Mouse (Mus musculus) heart, adult 2 months (tissue): ENCODE measurements around the gene Man1c1. TPM values are rescaled to one million over a fixed set of nuclear protein-coding genes. Genes with fewer than 3 reads are reported as not detected.

Source experiments
- DNase-seq, 2 experiments: peaks; one replicate each; pipeline ENCODE4 v3.0.0; 2021
- H3K27ac ChIP-seq: fragments of 200-600 bp; 2 replicates; pipeline ENCODE4 v1.8.1; 2022
- H3K27me3 ChIP-seq: fragments of 200-500 bp; 2 replicates; pipeline ENCODE4 v1.6.1; 2012; ENCODE audit warnings: mild to moderate bottlenecking, low read length, inconsistent platforms, mixed read lengths; ENCODE audit not compliant: control insufficient read depth, insufficient read depth
- H3K36me3 ChIP-seq: fragments of 200-500 bp; 2 replicates; pipeline ENCODE4 v1.6.1; 2012; ENCODE audit warnings: low read length, inconsistent platforms; ENCODE audit not compliant: control insufficient read depth, insufficient read depth
- H3K4me1 ChIP-seq: fragments of 200-500 bp; 2 replicates; pipeline ENCODE4 v1.6.1; 2011; ENCODE audit warnings: low read length; ENCODE audit not compliant: control insufficient read depth, insufficient read depth
- H3K4me3 ChIP-seq: fragments of 200-600 bp; 2 replicates; pipeline ENCODE4 v1.8.1; 2022
- H3K79me2 ChIP-seq: fragments of 200-500 bp; replicated peaks from 2 replicates; pipeline ENCODE4 v1.6.1; 2012; ENCODE audit warnings: mild to moderate bottlenecking, inconsistent platforms, low read length, moderate library complexity, mixed read lengths; ENCODE audit not compliant: control insufficient read depth, insufficient read depth
- H3K9ac ChIP-seq: fragments of 200-500 bp; 2 replicates; pipeline ENCODE4 v1.6.1; 2012; ENCODE audit warnings: low read depth, mild to moderate bottlenecking, control low read depth, inconsistent platforms, low read length, mixed read lengths
- CTCF ChIP-seq: fragments of 200-600 bp; IDR thresholded peaks from 2 replicates; pipeline ENCODE4 v1.8.1; 2022; ENCODE audit warnings: antibody characterized with exemption, mild to moderate bottlenecking, moderate library complexity
- EP300 ChIP-seq: fragments of 200-500 bp; IDR thresholded peaks from 2 replicates; pipeline ENCODE4 v1.6.1; 2011; ENCODE audit warnings: low read depth, low read length, control low read depth; ENCODE audit not compliant: insufficient read depth
- POLR2A ChIP-seq: fragments of 200-500 bp; IDR thresholded peaks from 2 replicates; pipeline ENCODE4 v1.6.1; 2011; ENCODE audit warnings: mild to moderate bottlenecking, low read depth, low read length, control low read depth; ENCODE audit not compliant: insufficient read depth
- WGBS: fragments of 180-500 bp; shearing (Covaris S2); methylation state at CpG from one replicate; pipeline ENCODE4 v1.1.7; 2018; 5-methylcytosine and 5-hydroxymethylcytosine counted together
- intact Hi-C: fragments of 180-260 bp; cut with DNase I; formaldehyde crosslinking; loops from one replicate; pipeline ENCODE4 v1.15.1; 2025
- polyA plus RNA-seq: library from polyadenylated mRNA; depleted of rRNA; stranded (reverse); fragments of >200 nt; gene quantifications from 2 replicates; pipeline ENCODE4 v1.2.3, GENCODE M21; 2012
- total RNA-seq, 2 experiments: library from RNA; stranded (reverse); gene quantifications; 2 replicates each; pipeline ENCODE4 v1.2.3; 2021

The Man1c1 gene
- total and polyA plus RNA-seq, 3 experiments: 14.1 to 28.4 (median 24.8) TPM

- 85% methylated on average over 30 of the region's 30 CpGs for WGBS
Measured at GRCm38 (mm10) chr4:134641711-134642516, 62.2 kb downstream of the Man1c1 start.

DNA sequence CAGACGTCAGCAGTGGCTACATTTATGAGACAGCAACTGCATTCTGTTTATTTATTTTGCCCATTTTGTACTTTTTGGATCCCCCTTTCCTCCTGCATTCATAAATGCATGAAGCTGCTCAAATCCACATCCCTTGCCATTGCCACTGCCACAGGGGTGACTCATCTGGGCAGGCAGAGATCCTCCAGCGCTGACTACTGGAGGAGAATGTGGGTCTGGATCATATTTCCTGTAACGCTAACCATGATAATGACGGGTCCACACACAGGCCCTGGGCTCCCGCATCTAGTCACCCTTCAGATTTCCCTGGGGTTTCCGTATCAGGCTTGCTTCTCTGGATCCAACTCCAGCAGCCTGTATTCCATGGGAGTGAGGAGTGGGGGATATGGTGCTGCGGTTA, 64.8 kb downstream of the Man1c1 start:
- Histone ChIP-seq H3K4me3 (no peak overlapping the region), H3K79me2 (peaks cover 3% of the 10 kb centered on the region; the same call in 1 of the 2 replicates), H3K27me3 (no peaks in the 10 kb centered on the region), H3K9ac (no peak overlapping the region), H3K4me1 (peaks cover 3% of the 10 kb centered on the region; the same call in 1 of the 2 replicates), H3K27ac (no peak overlapping the region), H3K36me3 (no peaks in the 10 kb centered on the region)
- intact Hi-C loops: no loop called here
- no peak for DNase-seq
- WGBS: 76% methylated on average over 7 of the region's 7 CpGs
- no peak for TF ChIP-seq POLR2A
- no peak for TF ChIP-seq EP300
- no peak for TF ChIP-seq CTCF

More at GRCm38 (mm10) chr4:134641711-134642516, 62.2 kb downstream of the Man1c1 start:
- H3K4me1 ChIP-seq: no peaks in the 10 kb centered on the region
- DNase-seq: no peak
- H3K27ac ChIP-seq: no peak overlapping the region
- peaks cover 1% of the 10 kb centered on the region; the same call in 1 of the 2 replicates for H3K79me2 ChIP-seq
- TF ChIP-seq CTCF: no peak
- no peak for TF ChIP-seq POLR2A
- TF ChIP-seq EP300: no peak
- H3K9ac ChIP-seq: no peak overlapping the region
- no peaks in the 10 kb centered on the region for H3K36me3 ChIP-seq
- intact Hi-C loops: no loop called here
- H3K27me3 ChIP-seq: no peaks in the 10 kb centered on the region
- no peak overlapping the region for H3K4me3 ChIP-seq

- Histone ChIP-seq H3K9ac (no peak overlapping the region), H3K79me2 (peaks cover 3% of the 10 kb centered on the region; the same call in 1 of the 2 replicates), H3K27me3 (no peaks in the 10 kb centered on the region), H3K27ac (no peak overlapping the region; the same call in 1 of the 2 replicates), H3K4me1 (peaks cover 4% of the 10 kb centered on the region), H3K36me3 (no peaks in the 10 kb centered on the region), H3K4me3 (no peak overlapping the region)
- 43% methylated on average over 5 of the region's 5 CpGs for WGBS
- intact Hi-C loops: no loop called here
- TF ChIP-seq CTCF (no peak), EP300 (no peak), POLR2A (no peak)
- peak in 1 of 2 experiments; percentile 24 for DNase-seq
Measured at GRCm38 (mm10) chr4:134638111-134638550, 66.0 kb downstream of the Man1c1 start.

DNA sequence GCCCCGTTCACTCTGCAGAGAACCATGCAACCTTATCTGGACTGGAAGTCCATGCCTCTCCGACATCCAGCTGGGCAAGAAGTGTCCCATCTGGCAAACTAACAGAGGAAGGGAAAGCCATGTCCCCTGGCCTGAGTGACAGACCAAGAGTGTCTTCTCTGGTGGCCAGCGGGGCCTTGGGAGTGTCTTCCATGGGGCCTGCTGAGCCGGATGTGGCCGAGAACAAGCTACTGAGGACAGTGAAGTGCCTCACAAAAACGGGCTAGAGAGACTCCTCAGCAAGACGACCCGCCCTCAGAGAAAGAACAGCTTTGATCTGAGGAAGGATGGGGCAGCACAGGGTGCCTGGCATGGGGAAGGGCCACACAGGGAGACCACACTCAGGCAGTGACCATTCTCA, 67.7 kb downstream of the Man1c1 start:
- H3K27ac ChIP-seq: no peak overlapping the region; the same call in 1 of the 2 replicates
- peak in 1 of 2 experiments; percentile 18 for DNase-seq
- peaks cover 2% of the 10 kb centered on the region; the same call in 1 of the 2 replicates for H3K79me2 ChIP-seq
- peaks cover 16% of the 10 kb centered on the region for H3K4me1 ChIP-seq
- no peak overlapping the region for H3K4me3 ChIP-seq
- peaks cover 2% of the 10 kb centered on the region; the same call in 1 of the 2 replicates for H3K36me3 ChIP-seq
- H3K9ac ChIP-seq: no peak overlapping the region
- no peak for TF ChIP-seq POLR2A
- no peak for TF ChIP-seq EP300
- TF ChIP-seq CTCF: no peak
- no peaks in the 10 kb centered on the region for H3K27me3 ChIP-seq
- 55% methylated on average over 8 of the region's 8 CpGs for WGBS
- intact Hi-C loops: no loop called here

- WGBS: 84% methylated on average over 13 of the region's 13 CpGs
Measured at GRCm38 (mm10) chr4:134634001-134634400, 70.1 kb downstream of the Man1c1 start.

More at GRCm38 (mm10) chr4:134634001-134634400, 70.1 kb downstream of the Man1c1 start:
- Histone ChIP-seq H3K4me1 (peaks cover 17% of the 10 kb centered on the region), H3K27ac (no peak overlapping the region), H3K27me3 (no peaks in the 10 kb centered on the region), H3K4me3 (no peak overlapping the region), H3K36me3 (peaks cover 2% of the 10 kb centered on the region; the same call in 1 of the 2 replicates), H3K9ac (no peak overlapping the region), H3K79me2 (peaks cover 1% of the 10 kb centered on the region; the same call in 1 of the 2 replicates)
- TF ChIP-seq POLR2A (no peak), CTCF (no peak), EP300 (no peak)
- DNase-seq: no peak
- intact Hi-C loops: no loop called here
